Mouse (Mus musculus): Measurements from ENCODE around the gene Foxn2. TPM values are rescaled to one million over a fixed set of nuclear protein-coding genes. Genes with fewer than 3 reads are reported as not detected.
A peak's percentile ranks its signal among the peaks of the same experiment; 100 is the strongest.

The Foxn2 gene
- polyA plus RNA-seq, 1 experiment from 2014 or later = 13.6 TPM

- Histone ChIP-seq H3K36me3 (ENCODE audit: insufficient read depth, low read length) (no peaks in the 10 kb centered on the region), H3K4me3 (ENCODE audit: low read depth, low read length) (no peak overlapping the region), H3K4me1 (ENCODE audit: insufficient read depth, low read depth, low read length) (no peaks in the 10 kb centered on the region), H3K27ac (ENCODE audit: low read length) (no peak overlapping the region), H3K9ac (replicated peaks; ENCODE audit: low read depth) (no peak overlapping the region), H3K27me3 (replicated peaks; ENCODE audit: insufficient read depth, low read length) (no peaks in the 10 kb centered on the region), H3K4me2 (replicated peaks; ENCODE audit: low read depth, low read length) (no peak overlapping the region), H3K9me3 (ENCODE audit: low read length) (no peaks in the 10 kb centered on the region)
- TF ChIP-seq CTCF (IDR thresholded peaks at IDR 0.05) = 0 out of 2 replicates have a peak, but pooled peaks have one; percentile 5
- no peak for TF ChIP-seq EP300 (IDR thresholded peaks at IDR 0.05)
- WGBS = 61% methylated on average over 6 of the region's 6 CpGs
- DNase-seq (ENCODE audit: low spot score) (peak; percentile 21), ATAC-seq (peak; percentile 74)
Measured at GRCm38 (mm10) chr17:88403269-88403668, 37.2 kb upstream of the Foxn2 start.

- no peak for DNase-seq (ENCODE audit: low spot score)
- Histone ChIP-seq H3K36me3 (ENCODE audit: insufficient read depth, low read length) (no peaks in the 10 kb centered on the region), H3K4me1 (ENCODE audit: insufficient read depth, low read depth, low read length) (no peaks in the 10 kb centered on the region), H3K27ac (ENCODE audit: low read length) (no peak overlapping the region), H3K4me2 (replicated peaks; ENCODE audit: low read depth, low read length) (no peak overlapping the region), H3K9me3 (ENCODE audit: low read length) (no peaks in the 10 kb centered on the region), H3K9ac (replicated peaks; ENCODE audit: low read depth) (no peak overlapping the region), H3K4me3 (ENCODE audit: low read depth, low read length) (no peak overlapping the region), H3K27me3 (replicated peaks; ENCODE audit: insufficient read depth, low read length) (no peaks in the 10 kb centered on the region)
- TF ChIP-seq EP300 (IDR thresholded peaks at IDR 0.05) = no peak
- no peak for ATAC-seq
- WGBS = 16% methylated on average over 6 of the region's 6 CpGs
Measured at GRCm38 (mm10) chr17:88404471-88404870, 36.0 kb upstream of the Foxn2 start.

DNA sequence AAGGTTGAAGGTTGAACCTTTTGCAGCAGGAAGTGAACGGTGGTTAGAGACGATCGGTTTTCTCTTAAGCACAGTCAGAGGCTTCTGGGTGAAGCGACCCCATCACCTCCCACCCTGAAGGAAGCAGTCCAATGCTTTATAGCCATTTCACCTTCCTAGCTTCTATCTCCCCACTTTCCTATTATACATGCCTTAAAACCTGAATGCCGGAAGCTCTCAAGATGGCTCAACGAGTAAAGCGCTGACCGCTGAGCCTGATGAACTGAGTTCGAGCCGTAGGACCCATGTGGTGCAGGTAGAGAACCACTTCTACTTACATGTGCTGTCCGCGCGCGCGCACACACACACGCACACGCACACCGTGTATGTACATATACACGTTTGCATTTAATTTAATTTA is 35.4 kb upstream of the Foxn2 start:
- DNase-seq (ENCODE audit: low spot score) (no peak), ATAC-seq (no peak)
- Histone ChIP-seq H3K9me3 (ENCODE audit: low read length) (no peaks in the 10 kb centered on the region), H3K27ac (ENCODE audit: low read length) (no peak overlapping the region), H3K9ac (replicated peaks; ENCODE audit: low read depth) (no peak overlapping the region), H3K4me2 (replicated peaks; ENCODE audit: low read depth, low read length) (peak overlapping the region; percentile 34), H3K36me3 (ENCODE audit: insufficient read depth, low read length) (no peaks in the 10 kb centered on the region), H3K4me3 (ENCODE audit: low read depth, low read length) (no peak overlapping the region), H3K27me3 (replicated peaks; ENCODE audit: insufficient read depth, low read length) (no peaks in the 10 kb centered on the region), H3K4me1 (ENCODE audit: insufficient read depth, low read depth, low read length) (no peaks in the 10 kb centered on the region)
- WGBS = 31% methylated on average over 19 of the region's 19 CpGs
- TF ChIP-seq CTCF (IDR thresholded peaks at IDR 0.05) (no peak), EP300 (IDR thresholded peaks at IDR 0.05) (no peak)

DNA sequence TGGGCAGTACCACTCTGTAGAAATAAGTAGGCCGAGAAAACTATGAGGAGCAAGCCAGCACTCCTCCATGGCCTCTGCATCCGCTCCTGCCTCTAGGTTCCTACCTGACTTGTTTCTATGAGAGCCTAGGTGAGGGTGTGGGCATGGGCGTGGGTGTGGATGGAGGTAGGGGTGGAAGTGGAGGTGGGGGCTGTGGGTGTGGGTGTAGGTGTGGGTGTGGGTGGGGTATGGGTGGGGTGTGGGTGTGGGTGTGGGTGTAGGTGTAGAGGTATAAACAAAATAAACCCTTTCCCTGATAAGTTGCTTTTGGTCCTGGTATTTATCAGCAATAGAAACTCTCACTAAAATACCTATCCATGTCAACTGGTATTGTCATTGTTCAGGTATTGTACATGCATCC is 30.8 kb upstream of the Foxn2 start:
- TF ChIP-seq CTCF (IDR thresholded peaks at IDR 0.05) (no peak), EP300 (IDR thresholded peaks at IDR 0.05) (no peak)
- Histone ChIP-seq H3K4me3 (ENCODE audit: low read depth, low read length) (no peak overlapping the region), H3K4me1 (ENCODE audit: insufficient read depth, low read depth, low read length) (no peaks in the 10 kb centered on the region), H3K27me3 (replicated peaks; ENCODE audit: insufficient read depth, low read length) (no peaks in the 10 kb centered on the region), H3K9me3 (ENCODE audit: low read length) (no peaks in the 10 kb centered on the region), H3K9ac (replicated peaks; ENCODE audit: low read depth) (no peak overlapping the region), H3K36me3 (ENCODE audit: insufficient read depth, low read length) (no peaks in the 10 kb centered on the region), H3K27ac (ENCODE audit: low read length) (no peak overlapping the region), H3K4me2 (replicated peaks; ENCODE audit: low read depth, low read length) (no peak overlapping the region)
- no peak for DNase-seq (ENCODE audit: low spot score)
- no peak for ATAC-seq
- WGBS = 84% methylated on average over 3 of the region's 3 CpGs

- no peak overlapping the region for H3K9ac ChIP-seq (replicated peaks; ENCODE audit: low read depth)
- 77% methylated on average over 1 of the region's 1 CpGs for WGBS
- H3K4me1 ChIP-seq (ENCODE audit: insufficient read depth, low read depth, low read length) = no peaks in the 10 kb centered on the region
- TF ChIP-seq CTCF (IDR thresholded peaks at IDR 0.05) (no peak), EP300 (IDR thresholded peaks at IDR 0.05) (no peak)
- ATAC-seq (no peak), DNase-seq (ENCODE audit: low spot score) (no peak)
- no peaks in the 10 kb centered on the region for H3K27me3 ChIP-seq (replicated peaks; ENCODE audit: insufficient read depth, low read length)
- no peak overlapping the region for H3K4me2 ChIP-seq (replicated peaks; ENCODE audit: low read depth, low read length)
- H3K9me3 ChIP-seq (ENCODE audit: low read length) = no peaks in the 10 kb centered on the region
- no peak overlapping the region for H3K4me3 ChIP-seq (ENCODE audit: low read depth, low read length)
- H3K36me3 ChIP-seq (ENCODE audit: insufficient read depth, low read length) = no peaks in the 10 kb centered on the region
- H3K27ac ChIP-seq (ENCODE audit: low read length) = no peak overlapping the region
Measured at GRCm38 (mm10) chr17:88413155-88413836, 27.2 kb upstream of the Foxn2 start.

DNA sequence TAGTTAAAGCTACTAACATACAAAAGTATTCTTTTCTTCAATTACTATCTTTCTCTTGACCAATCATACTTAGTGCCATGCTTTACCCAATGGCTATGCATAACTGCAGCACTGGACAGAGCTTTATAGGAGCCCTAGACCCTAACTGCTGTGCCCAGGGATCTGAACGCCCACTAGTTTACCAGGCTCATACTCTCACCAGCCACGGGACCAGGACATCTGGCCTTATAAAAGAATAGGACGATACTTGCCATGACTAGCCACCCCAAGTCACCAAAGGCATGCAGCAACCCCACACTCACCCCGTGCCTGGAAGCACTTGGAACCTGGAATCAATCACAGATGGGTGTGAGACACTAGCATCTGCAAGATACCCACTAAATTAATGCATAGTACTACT is 20.1 kb upstream of the Foxn2 start:
- Histone ChIP-seq H3K4me1 (ENCODE audit: insufficient read depth, low read depth, low read length) (no peaks in the 10 kb centered on the region), H3K9ac (replicated peaks; ENCODE audit: low read depth) (no peak overlapping the region), H3K27me3 (replicated peaks; ENCODE audit: insufficient read depth, low read length) (no peaks in the 10 kb centered on the region), H3K36me3 (ENCODE audit: insufficient read depth, low read length) (no peaks in the 10 kb centered on the region), H3K9me3 (ENCODE audit: low read length) (no peaks in the 10 kb centered on the region), H3K4me3 (ENCODE audit: low read depth, low read length) (no peak overlapping the region), H3K27ac (ENCODE audit: low read length) (no peak overlapping the region), H3K4me2 (replicated peaks; ENCODE audit: low read depth, low read length) (no peak overlapping the region)
- ATAC-seq (no peak), DNase-seq (ENCODE audit: low spot score) (no peak)
- TF ChIP-seq EP300 (IDR thresholded peaks at IDR 0.05) = no peak
- no peak for TF ChIP-seq CTCF (IDR thresholded peaks at IDR 0.05)
- 78% methylated on average over 4 of the region's 4 CpGs for WGBS

DNA sequence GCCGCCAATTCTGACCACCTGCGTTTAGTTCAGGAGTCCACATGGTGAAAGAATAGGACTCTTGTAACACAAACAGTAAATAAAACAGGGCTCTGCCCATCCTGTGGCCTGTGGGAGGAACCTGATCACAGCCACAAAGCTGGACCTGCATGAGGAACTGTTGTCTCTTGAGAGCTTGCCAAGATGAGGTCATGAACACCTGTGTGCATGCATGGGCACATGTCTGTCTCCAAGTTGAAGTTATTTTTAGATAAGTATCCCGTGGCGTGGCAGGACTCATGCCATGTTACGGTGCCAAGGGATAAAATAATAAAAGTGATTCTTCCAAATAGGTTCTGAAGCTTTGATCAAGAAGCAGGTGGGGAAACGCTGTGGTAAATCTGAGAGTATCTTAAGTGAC is 19.3 kb upstream of the Foxn2 start:
- H3K27me3 ChIP-seq (replicated peaks; ENCODE audit: insufficient read depth, low read length) = no peaks in the 10 kb centered on the region
- ATAC-seq (no peak), DNase-seq (ENCODE audit: low spot score) (no peak)
- H3K4me1 ChIP-seq (ENCODE audit: insufficient read depth, low read depth, low read length) = no peaks in the 10 kb centered on the region
- H3K4me2 ChIP-seq (replicated peaks; ENCODE audit: low read depth, low read length) = no peak overlapping the region
- TF ChIP-seq EP300 (IDR thresholded peaks at IDR 0.05) (no peak), CTCF (IDR thresholded peaks at IDR 0.05) (no peak)
- WGBS = 73% methylated on average over 6 of the region's 6 CpGs
- no peak overlapping the region for H3K4me3 ChIP-seq (ENCODE audit: low read depth, low read length)
- no peaks in the 10 kb centered on the region for H3K36me3 ChIP-seq (ENCODE audit: insufficient read depth, low read length)
- H3K9ac ChIP-seq (replicated peaks; ENCODE audit: low read depth) = no peak overlapping the region
- H3K27ac ChIP-seq (ENCODE audit: low read length) = no peak overlapping the region
- no peaks in the 10 kb centered on the region for H3K9me3 ChIP-seq (ENCODE audit: low read length)
